Mouse (Mus musculus) E14TG2a.4 (cell line): ENCODE measurements at regions not wholly inside any gene's neighbourhood (a gene's known extent, or its start where the extent isn't known, plus 50 kb on each side); places are given as distances from the start of the nearest gene placed in this dataset.

Source experiments
- CTCF ChIP-seq: conservative IDR thresholded peaks from 2 replicates; pipeline ENCODE4 v1.5.1; 2014; ENCODE audit warnings: low read length
- NANOG ChIP-seq: IDR thresholded peaks from 2 replicates; pipeline ENCODE4 v1.6.1; 2014; ENCODE audit warnings: borderline replicate concordance, low read length, mixed read lengths

DNA sequence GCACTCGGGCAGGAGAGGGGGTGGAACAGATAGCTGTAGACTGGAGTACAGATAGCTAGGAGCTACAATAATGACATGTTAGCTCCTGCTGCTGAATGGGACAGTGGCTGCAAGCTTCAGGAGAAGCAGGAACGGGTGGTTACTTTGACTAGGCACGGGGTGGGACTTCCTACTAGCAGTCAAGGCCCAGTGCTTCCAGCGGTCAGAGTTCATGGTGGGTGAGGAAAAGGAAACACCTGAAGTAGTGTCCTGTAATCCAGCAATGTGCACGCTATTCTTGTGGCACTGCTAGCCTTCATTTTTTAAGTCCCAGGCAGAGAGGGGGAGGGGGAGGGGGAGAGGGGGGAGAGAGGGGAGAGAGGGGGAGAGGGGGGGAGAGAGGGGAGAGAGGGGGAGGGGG, 684.5 kb upstream of the Igfbp3 start:
- TF ChIP-seq CTCF (no peak), NANOG (no peak)
